Mouse (Mus musculus): Measurements from ENCODE around the gene Ccdc36.

Ccdc36 gene

DNA sequence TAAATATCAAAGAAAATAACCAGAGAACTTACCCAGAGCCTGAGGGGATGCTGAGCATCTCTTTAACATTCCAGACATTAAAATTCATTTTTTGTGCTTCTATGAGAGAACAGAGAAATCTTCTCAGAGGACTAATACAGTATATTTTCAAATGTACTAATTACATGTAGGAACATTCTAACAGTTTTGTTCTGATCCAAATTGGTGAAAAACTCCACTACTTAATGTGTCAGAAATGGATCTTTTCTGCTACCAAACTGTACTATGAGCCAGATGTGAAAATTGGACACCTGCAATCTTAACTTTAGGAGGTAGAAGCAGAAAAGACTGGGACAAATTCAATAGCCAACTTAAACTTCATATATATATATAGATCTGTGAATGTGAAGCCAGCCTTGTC lies at the start of gene Ccdc36:
Gene Ccdc36, minus strand, starts transcription at position 101 of the 400 bp plus-strand sequence.
- DNase-seq (ENCODE audit: low read depth, low spot score): no peak

GRCm38 (mm10) chr9:108474528-108474927 lies 46.2 kb upstream of the Ccdc36 start:
- peak; percentile 54 for DNase-seq (ENCODE audit: low read depth, low spot score)

GRCm38 (mm10) chr9:108469845-108470244 lies 41.6 kb upstream of the Ccdc36 start:
- DNase-seq (ENCODE audit: low read depth, low spot score): peak; percentile 56

DNA sequence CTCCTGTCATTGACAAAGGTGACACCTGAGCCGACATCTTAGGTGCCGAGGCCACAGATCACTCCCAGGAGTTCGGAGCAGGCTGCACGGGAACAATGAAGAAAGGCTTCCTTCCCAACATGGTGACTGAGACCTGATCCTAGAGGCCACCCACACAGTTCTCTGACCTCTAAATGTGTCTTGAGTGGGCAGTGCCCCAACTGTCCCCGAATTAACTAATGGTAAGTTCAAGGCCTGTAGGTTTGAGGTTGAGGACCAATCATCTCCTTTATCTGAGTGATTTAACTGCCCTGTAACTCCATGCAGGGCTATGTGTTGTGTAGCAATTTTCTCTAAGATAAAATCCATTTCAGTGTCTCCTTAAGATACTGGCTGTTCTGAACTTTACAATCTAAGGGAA lies 41.1 kb upstream of the Ccdc36 start:
- DNase-seq (ENCODE audit: low read depth, low spot score): no peak

DNA sequence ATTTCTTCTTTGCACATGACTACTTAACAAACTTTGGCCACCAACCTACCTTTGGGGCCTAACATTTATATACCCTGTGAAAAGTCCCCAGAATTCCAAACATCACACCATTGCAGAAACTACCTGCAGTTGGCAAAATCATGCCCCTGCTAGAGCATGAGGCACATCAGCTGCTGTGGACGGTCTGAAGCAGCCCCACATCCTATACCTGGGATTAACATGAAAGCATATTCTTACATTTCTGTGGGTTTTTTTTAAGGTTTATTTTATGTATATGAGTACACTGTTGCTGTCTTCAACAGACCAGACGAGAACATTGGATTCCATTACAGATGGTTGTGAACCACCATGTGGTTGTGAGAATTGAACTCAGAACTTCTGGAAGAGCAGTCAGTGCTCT lies 37.9 kb upstream of the Ccdc36 start:
- no peak for DNase-seq (ENCODE audit: low read depth, low spot score)

DNA sequence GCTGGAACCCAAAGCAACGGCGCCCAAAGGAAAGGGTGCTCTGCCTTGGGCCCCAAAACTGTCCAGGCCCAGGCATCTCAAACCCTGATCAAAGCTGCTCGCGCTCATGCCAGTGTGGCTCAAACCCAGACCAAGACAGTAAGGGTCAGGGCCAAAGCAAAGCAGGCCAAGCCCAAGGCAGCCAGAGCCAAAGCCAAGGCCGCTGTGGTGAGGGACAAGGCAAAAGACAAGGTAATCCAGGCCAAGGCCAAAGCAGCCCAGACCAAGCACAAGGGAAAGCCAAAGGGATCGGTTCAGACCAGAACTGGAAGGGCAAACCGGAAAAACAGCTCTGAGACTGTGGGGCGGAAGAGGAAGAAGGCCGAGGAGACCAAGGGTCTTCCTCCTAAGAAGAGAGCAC lies 35.4 kb upstream of the Ccdc36 start:
- DNase-seq (ENCODE audit: low read depth, low spot score): no peak

DNA sequence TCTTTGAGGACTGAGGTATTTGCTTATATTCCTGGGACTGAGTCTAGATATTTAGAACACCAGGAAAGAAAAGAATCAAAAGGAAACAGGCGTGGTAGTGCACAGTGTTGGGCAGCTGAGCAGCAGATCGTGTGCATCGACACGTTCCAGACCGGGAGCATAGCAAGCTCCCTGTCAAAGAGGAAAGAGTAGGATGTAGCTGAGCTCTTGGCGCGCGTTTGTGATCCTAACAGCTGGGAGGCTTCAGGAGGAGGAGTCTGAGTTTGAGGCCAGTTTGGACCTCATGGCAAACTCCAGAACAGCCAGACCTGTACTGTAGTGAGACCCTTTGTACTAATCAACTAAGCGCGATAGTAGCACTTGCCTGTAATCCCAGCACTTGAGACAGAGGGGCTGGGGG lies 33.9 kb upstream of the Ccdc36 start:
- no peak for DNase-seq (ENCODE audit: low read depth, low spot score)

GRCm38 (mm10) chr9:108461675-108462074 lies 33.4 kb upstream of the Ccdc36 start:
- DNase-seq (ENCODE audit: low read depth, low spot score): no peak

- peak; percentile 62 for DNase-seq (ENCODE audit: low read depth, low spot score)
These were observed 32.9 kb upstream of the Ccdc36 start, which contains the start of gene Klhdc8b for GRCm38 (mm10) chr9:108461181-108461631. Gene Klhdc8b (minus strand): TSS chr9:108461581.

DNA sequence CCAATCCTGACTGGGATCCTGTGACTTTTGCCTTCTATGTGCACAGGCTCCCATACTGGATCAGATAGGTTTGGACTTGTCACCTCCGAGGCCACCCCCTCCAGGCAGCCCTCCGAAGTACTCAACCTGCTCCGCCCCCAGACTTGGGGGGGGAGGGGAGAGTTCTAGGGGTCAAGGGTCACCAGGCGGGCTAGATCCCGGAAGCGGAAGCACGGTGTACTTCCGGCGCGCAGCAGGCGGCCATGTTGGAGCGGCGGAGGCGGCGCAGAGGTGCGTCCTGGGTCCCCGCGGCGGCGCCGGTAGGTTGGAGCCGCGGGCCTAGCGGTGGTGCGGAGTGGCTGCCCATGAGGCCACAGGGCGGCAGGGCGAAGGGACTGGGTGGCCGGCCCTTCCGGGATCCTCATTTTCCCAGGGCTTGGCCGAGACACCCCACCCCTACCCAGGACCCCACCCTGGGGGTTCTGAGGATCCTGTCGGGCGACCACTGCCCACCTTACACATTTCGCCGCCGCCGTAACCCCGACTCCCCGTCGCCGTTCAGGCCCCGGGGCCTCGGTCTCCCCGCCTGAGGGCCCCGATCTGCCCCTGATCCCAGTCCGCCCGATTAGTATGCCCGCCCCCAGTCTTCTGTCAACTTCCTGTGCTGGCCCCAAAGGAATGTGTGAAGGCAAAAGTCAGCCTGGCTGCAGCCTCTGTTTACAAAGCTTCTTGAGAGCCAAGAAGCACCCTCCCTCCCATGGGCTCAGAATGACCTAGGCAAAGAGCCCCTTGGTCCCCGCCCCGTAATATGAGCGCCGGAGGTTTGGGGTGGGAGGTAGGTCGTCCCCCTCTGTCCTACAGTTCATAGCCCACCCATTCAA lies 32.3 kb upstream of the Ccdc36 start, which contains the start of gene Ccdc71:
Gene Ccdc71, plus strand, starts transcription at position 209 of the 860 bp plus-strand sequence.
- DNase-seq (ENCODE audit: low read depth, low spot score): peak; percentile 96

DNA sequence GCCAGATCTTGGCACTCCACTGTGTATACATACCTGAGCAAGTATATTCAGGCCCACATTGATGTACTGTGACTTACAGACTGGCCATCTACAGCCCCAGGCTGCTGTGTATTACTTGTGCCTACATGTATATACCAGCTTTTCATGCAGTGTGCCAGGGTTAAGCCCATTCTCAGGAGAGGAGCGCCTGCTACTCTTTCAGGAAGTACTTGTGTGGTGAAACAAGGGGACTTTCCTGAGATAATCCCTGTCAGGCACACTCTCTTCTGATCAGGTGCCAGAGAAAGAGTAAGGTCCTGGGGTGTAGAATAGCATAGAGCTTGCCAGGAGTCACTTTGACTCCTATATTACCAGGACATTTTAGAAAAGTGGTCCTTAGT lies 31.6 kb upstream of the Ccdc36 start:
- DNase-seq (ENCODE audit: low read depth, low spot score): no peak

DNA sequence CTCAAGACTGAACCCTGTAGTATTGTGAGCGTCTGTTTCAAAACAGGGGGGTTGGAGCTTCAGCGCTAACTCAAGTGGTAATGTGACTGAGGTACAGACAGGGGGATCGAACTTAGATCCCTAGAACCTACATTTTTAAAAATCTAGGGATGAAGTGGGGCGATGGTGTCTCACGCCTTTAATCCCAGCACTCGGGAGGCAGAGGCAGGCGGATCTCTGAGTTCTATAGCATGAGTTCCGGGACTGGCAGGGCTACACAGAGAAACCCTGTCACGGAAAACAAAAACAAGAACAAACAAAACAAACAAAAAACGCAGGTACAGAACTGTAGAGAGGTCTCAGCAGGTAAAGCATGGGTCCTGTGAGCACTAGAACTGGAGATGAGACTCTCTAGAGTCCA lies 28.7 kb upstream of the Ccdc36 start:
- no peak for DNase-seq (ENCODE audit: low read depth, low spot score)

- DNase-seq (ENCODE audit: low read depth, low spot score): no peak
These were observed 27.7 kb upstream of the Ccdc36 start for GRCm38 (mm10) chr9:108455747-108456571.

DNA sequence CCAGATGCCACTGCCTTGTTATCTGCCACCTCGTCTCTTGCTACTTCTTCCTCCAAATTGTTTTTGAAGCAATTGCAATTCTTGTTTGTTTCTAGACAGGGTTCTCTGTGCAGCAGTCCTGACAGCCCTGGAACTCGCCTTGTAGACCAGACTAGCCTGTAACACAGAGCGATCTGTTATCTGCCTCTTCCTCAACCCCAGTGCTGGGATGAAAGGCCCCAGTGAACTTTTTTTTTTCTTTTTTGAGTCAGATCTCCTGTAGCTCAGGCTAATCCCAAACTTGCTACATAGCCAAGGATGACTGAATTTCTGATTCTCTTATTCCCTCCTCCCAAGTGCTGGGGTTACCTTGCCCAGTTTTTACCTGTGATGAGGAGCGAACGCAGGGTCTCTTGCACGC lies 26.1 kb upstream of the Ccdc36 start:
- DNase-seq (ENCODE audit: low read depth, low spot score): no peak

GRCm38 (mm10) chr9:108453458-108453857 lies 25.2 kb upstream of the Ccdc36 start:
- no peak for DNase-seq (ENCODE audit: low read depth, low spot score)

DNA sequence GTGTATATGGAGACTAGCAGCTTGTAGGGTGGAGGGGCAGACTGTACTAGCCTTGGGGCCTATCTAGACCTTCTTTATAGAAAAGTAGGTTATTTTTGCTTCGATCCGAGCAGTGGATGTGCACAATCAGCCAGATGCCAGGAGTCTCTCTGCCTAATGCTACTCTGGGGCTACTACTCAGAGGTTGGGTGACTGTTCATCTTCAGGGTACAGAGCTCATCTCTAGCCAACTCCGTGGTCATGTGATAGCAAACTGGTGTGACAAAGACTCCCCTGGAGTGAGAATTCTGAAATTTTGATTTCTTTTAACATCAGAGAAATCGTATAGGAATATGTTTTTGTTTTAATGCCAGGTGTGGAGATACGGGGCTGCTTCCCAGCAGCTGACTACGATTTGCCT lies 24.6 kb upstream of the Ccdc36 start:
- no peak for DNase-seq (ENCODE audit: low read depth, low spot score)

GRCm38 (mm10) chr9:108452291-108452906 lies 24.1 kb upstream of the Ccdc36 start:
- peak; percentile 90 for DNase-seq (ENCODE audit: low read depth, low spot score)

- DNase-seq (ENCODE audit: low read depth, low spot score): peak; percentile 61
These were observed 23.4 kb upstream of the Ccdc36 start for GRCm38 (mm10) chr9:108451519-108452160.

GRCm38 (mm10) chr9:108451170-108451493 lies 22.8 kb upstream of the Ccdc36 start:
- DNase-seq (ENCODE audit: low read depth, low spot score): no peak

- DNase-seq (ENCODE audit: low read depth, low spot score): no peak
These were observed 22.2 kb upstream of the Ccdc36 start for GRCm38 (mm10) chr9:108450292-108451169.

- peak; percentile 41 for DNase-seq (ENCODE audit: low read depth, low spot score)
These were observed 21.6 kb upstream of the Ccdc36 start for GRCm38 (mm10) chr9:108449860-108450259.

All from ZHBTc4 (cell line).